Mouse (Mus musculus): ENCODE measurements around the gene Camta1. TPM values are rescaled to one million over a fixed set of nuclear protein-coding genes. Genes with fewer than 3 reads are reported as not detected.

Camta1 gene
- total RNA-seq, 4 experiments from 2014 or later, result 236 to 299 (median 267) TPM

- DNase-seq (ENCODE audit: low spot score in 2 of 2), result no peak
These were observed 171.6 kb downstream of the Camta1 start for GRCm38 (mm10) chr4:151690041-151690440.

- no peak for DNase-seq (ENCODE audit: low spot score in 2 of 2)
These were observed 173.5 kb downstream of the Camta1 start for GRCm38 (mm10) chr4:151688206-151688605.

GRCm38 (mm10) chr4:151684596-151684995 is 177.1 kb downstream of the Camta1 start:
- no peak for DNase-seq (ENCODE audit: low spot score in 2 of 2)

- DNase-seq (ENCODE audit: low spot score in 2 of 2), result no peak
These were observed 178.7 kb downstream of the Camta1 start for GRCm38 (mm10) chr4:151682831-151683488.

- DNase-seq (ENCODE audit: low spot score in 2 of 2), result no peak
These were observed 189.2 kb downstream of the Camta1 start for GRCm38 (mm10) chr4:151672452-151672851.

GRCm38 (mm10) chr4:151666411-151666901 is 195.2 kb downstream of the Camta1 start:
- no peak for DNase-seq (ENCODE audit: low spot score in 2 of 2)

GRCm38 (mm10) chr4:151661486-151661885 is 200.2 kb downstream of the Camta1 start:
- DNase-seq (ENCODE audit: low spot score in 2 of 2), result no peak

GRCm38 (mm10) chr4:151656427-151656826 is 205.2 kb downstream of the Camta1 start:
- no peak for DNase-seq (ENCODE audit: low spot score in 2 of 2)

- no peak for DNase-seq (ENCODE audit: low spot score in 2 of 2)
These were observed 205.9 kb downstream of the Camta1 start for GRCm38 (mm10) chr4:151655637-151656385.

GRCm38 (mm10) chr4:151655227-151655626 is 206.4 kb downstream of the Camta1 start:
- DNase-seq (ENCODE audit: low spot score in 2 of 2), result no peak

- no peak for DNase-seq (ENCODE audit: low spot score in 2 of 2)
These were observed 219.3 kb downstream of the Camta1 start for GRCm38 (mm10) chr4:151642418-151642817.

GRCm38 (mm10) chr4:151640971-151641370 is 220.7 kb downstream of the Camta1 start:
- DNase-seq (ENCODE audit: low spot score in 2 of 2), result no peak

GRCm38 (mm10) chr4:151638941-151639340 is 222.7 kb downstream of the Camta1 start:
- DNase-seq (ENCODE audit: low spot score in 2 of 2), result no peak

- DNase-seq (ENCODE audit: low spot score in 2 of 2), result no peak
These were observed 224.3 kb downstream of the Camta1 start for GRCm38 (mm10) chr4:151637348-151637747.

- DNase-seq (ENCODE audit: low spot score in 2 of 2), result no peak
These were observed 226.9 kb downstream of the Camta1 start for GRCm38 (mm10) chr4:151634771-151635170.

- no peak for DNase-seq (ENCODE audit: low spot score in 2 of 2)
These were observed 227.9 kb downstream of the Camta1 start for GRCm38 (mm10) chr4:151633795-151634194.

GRCm38 (mm10) chr4:151632321-151632720 is 229.4 kb downstream of the Camta1 start:
- no peak for DNase-seq (ENCODE audit: low spot score in 2 of 2)

- DNase-seq (ENCODE audit: low spot score in 2 of 2), result no peak
These were observed 231.0 kb downstream of the Camta1 start for GRCm38 (mm10) chr4:151630664-151631063.

- no peak for DNase-seq (ENCODE audit: low spot score in 2 of 2)
These were observed 231.4 kb downstream of the Camta1 start for GRCm38 (mm10) chr4:151630231-151630630.

- no peak for DNase-seq (ENCODE audit: low spot score in 2 of 2)
These were observed 242.1 kb downstream of the Camta1 start for GRCm38 (mm10) chr4:151619541-151620016.

- no peak for DNase-seq (ENCODE audit: low spot score in 2 of 2)
These were observed 243.0 kb downstream of the Camta1 start for GRCm38 (mm10) chr4:151618420-151619310.
